Mouse (Mus musculus) midbrain, embryonic 14.5 days (tissue): ENCODE data around the gene Tmem186. TPM values are rescaled to one million over a fixed set of nuclear protein-coding genes. Genes with fewer than 3 reads are reported as not detected.

Experiments
- ATAC-seq: fragments of 200-750 bp; cut with Nextera tagmentation; 2 replicates; pipeline ENCODE4 v1.8.0; 2017; ENCODE audit warnings: moderate number of reproducible peaks, moderate library complexity; ENCODE audit not compliant: low FRiP score, low TSS enrichment
- DNase-seq: peaks from one replicate; pipeline ENCODE4 v3.0.0-alpha.2; 2015
- H3K27ac ChIP-seq: fragments of 300-500 bp; sonication (generic); replicated peaks from 2 replicates; pipeline ENCODE4 v1.5.1; 2014; ENCODE audit warnings: mild to moderate bottlenecking, low read depth, low read length, moderate library complexity
- H3K27me3 ChIP-seq: fragments of 300-500 bp; sonication (generic); 2 replicates; pipeline ENCODE4 v1.6.1; 2014; ENCODE audit warnings: low read length, control low read depth, mixed read lengths; ENCODE audit not compliant: control insufficient read depth, insufficient read depth
- H3K36me3 ChIP-seq: fragments of 300-500 bp; sonication (generic); 2 replicates; pipeline ENCODE4 v1.6.1; 2014; ENCODE audit warnings: low read length, control low read depth; ENCODE audit not compliant: control insufficient read depth, insufficient read depth
- H3K4me1 ChIP-seq: fragments of 300-500 bp; sonication (generic); 2 replicates; pipeline ENCODE4 v1.6.1; 2014; ENCODE audit warnings: mild to moderate bottlenecking, antibody characterized with exemption, low read length, control low read depth; ENCODE audit not compliant: control insufficient read depth, insufficient read depth
- H3K4me2 ChIP-seq: fragments of 300-500 bp; sonication (generic); 2 replicates; pipeline ENCODE4 v1.6.1; 2014; ENCODE audit warnings: mild to moderate bottlenecking, low read length, moderate library complexity
- H3K4me3 ChIP-seq: fragments of 300-500 bp; sonication (generic); replicated peaks from 2 replicates; pipeline ENCODE4 v1.5.1; 2014; ENCODE audit warnings: low read depth, low read length
- H3K9ac ChIP-seq: fragments of 300-500 bp; sonication (generic); replicated peaks from 2 replicates; pipeline ENCODE4 v1.6.1; 2014; ENCODE audit warnings: mild to moderate bottlenecking, low read length, moderate library complexity
- H3K9me3 ChIP-seq: fragments of 300-500 bp; sonication (generic); 2 replicates; pipeline ENCODE4 v1.6.1; 2016; ENCODE audit warnings: low read length, control low read depth, mixed read lengths; ENCODE audit not compliant: control insufficient read depth
- WGBS: fragments of 180-500 bp; shearing (Covaris S2); extraction: QIAGEN DNeasy Blood & Tissue Kit; methylation state at CpG from one replicate; pipeline ENCODE4 v1.1.7; 2014; 5-methylcytosine and 5-hydroxymethylcytosine counted together
- polyA plus RNA-seq: library from polyadenylated mRNA; unstranded; fragments of >200 nt; fragmentation: Nextera tagmentation; extraction: Ambion mirVana; gene quantifications from 2 replicates; pipeline ENCODE4 v1.2.1, GENCODE M21; 2014

The Tmem186 gene
- polyA plus RNA-seq, 1 experiment from 2014 or later = 16.1 TPM

- no peaks in the 10 kb centered on the region for H3K9me3 ChIP-seq
- no peaks in the 10 kb centered on the region for H3K27me3 ChIP-seq
- no peak for DNase-seq
- 69% methylated on average over 2 of the region's 2 CpGs for WGBS
- no peak for ATAC-seq
- H3K4me3 ChIP-seq = no peak overlapping the region
- H3K4me1 ChIP-seq = peaks cover 6% of the 10 kb centered on the region
- no peak overlapping the region for H3K4me2 ChIP-seq
- no peak overlapping the region for H3K9ac ChIP-seq
- no peak overlapping the region for H3K27ac ChIP-seq
- H3K36me3 ChIP-seq = peaks cover 63% of the 10 kb centered on the region
Observed at GRCm38 (mm10) chr16:8663022-8663421, 25.5 kb upstream of the Tmem186 start.

- DNase-seq = no peak
- H3K4me2 ChIP-seq = no peak overlapping the region
- 96% methylated on average over 4 of the region's 4 CpGs for WGBS
- no peaks in the 10 kb centered on the region for H3K9me3 ChIP-seq
- H3K4me1 ChIP-seq = no peaks in the 10 kb centered on the region
- ATAC-seq = no peak
- no peak overlapping the region for H3K9ac ChIP-seq
- H3K27ac ChIP-seq = no peak overlapping the region
- no peak overlapping the region for H3K4me3 ChIP-seq
- H3K27me3 ChIP-seq = no peaks in the 10 kb centered on the region
- peaks cover 89% of the 10 kb centered on the region for H3K36me3 ChIP-seq
Observed at GRCm38 (mm10) chr16:8658764-8659163, 21.3 kb upstream of the Tmem186 start.

GRCm38 (mm10) chr16:8658349-8658748 lies 20.8 kb upstream of the Tmem186 start:
- Histone ChIP-seq H3K4me3 (no peak overlapping the region), H3K27ac (no peak overlapping the region), H3K27me3 (no peaks in the 10 kb centered on the region), H3K36me3 (peaks cover 87% of the 10 kb centered on the region), H3K9ac (no peak overlapping the region), H3K4me1 (no peaks in the 10 kb centered on the region), H3K9me3 (no peaks in the 10 kb centered on the region), H3K4me2 (no peak overlapping the region)
- no peak for DNase-seq
- ATAC-seq = no peak
- WGBS = 82% methylated on average over 4 of the region's 4 CpGs

GRCm38 (mm10) chr16:8656256-8656655 lies 18.7 kb upstream of the Tmem186 start:
- Histone ChIP-seq H3K27ac (no peak overlapping the region), H3K4me1 (no peaks in the 10 kb centered on the region), H3K36me3 (peaks cover 84% of the 10 kb centered on the region), H3K27me3 (no peaks in the 10 kb centered on the region), H3K9me3 (no peaks in the 10 kb centered on the region), H3K9ac (no peak overlapping the region), H3K4me2 (no peak overlapping the region), H3K4me3 (no peak overlapping the region)
- DNase-seq (no peak), ATAC-seq (no peak)
- WGBS = 83% methylated on average over 2 of the region's 2 CpGs

GRCm38 (mm10) chr16:8655599-8655998 lies 18.1 kb upstream of the Tmem186 start:
- H3K36me3 ChIP-seq = peaks cover 85% of the 10 kb centered on the region
- ATAC-seq = no peak
- H3K4me1 ChIP-seq = no peaks in the 10 kb centered on the region
- H3K27ac ChIP-seq = no peak overlapping the region
- H3K9me3 ChIP-seq = no peaks in the 10 kb centered on the region
- H3K4me2 ChIP-seq = no peak overlapping the region
- H3K4me3 ChIP-seq = no peak overlapping the region
- WGBS = 87% methylated on average over 9 of the region's 9 CpGs
- no peak for DNase-seq
- no peak overlapping the region for H3K9ac ChIP-seq
- no peaks in the 10 kb centered on the region for H3K27me3 ChIP-seq

- Histone ChIP-seq H3K9ac (no peak overlapping the region), H3K4me1 (no peaks in the 10 kb centered on the region), H3K27ac (no peak overlapping the region), H3K27me3 (no peaks in the 10 kb centered on the region), H3K36me3 (peaks cover 82% of the 10 kb centered on the region), H3K9me3 (no peaks in the 10 kb centered on the region), H3K4me3 (no peak overlapping the region), H3K4me2 (no peak overlapping the region)
- WGBS = 91% methylated on average over 6 of the region's 6 CpGs
- DNase-seq = no peak
- no peak for ATAC-seq
Observed at GRCm38 (mm10) chr16:8655108-8655507, 17.6 kb upstream of the Tmem186 start.

GRCm38 (mm10) chr16:8650007-8650406 lies 12.5 kb upstream of the Tmem186 start:
- H3K4me2 ChIP-seq = no peak overlapping the region
- H3K9me3 ChIP-seq = no peaks in the 10 kb centered on the region
- no peaks in the 10 kb centered on the region for H3K4me1 ChIP-seq
- no peak overlapping the region for H3K4me3 ChIP-seq
- WGBS = 98% methylated on average over 3 of the region's 3 CpGs
- no peaks in the 10 kb centered on the region for H3K27me3 ChIP-seq
- ATAC-seq (no peak), DNase-seq (no peak)
- peaks cover 84% of the 10 kb centered on the region for H3K36me3 ChIP-seq
- no peak overlapping the region for H3K27ac ChIP-seq
- H3K9ac ChIP-seq = no peak overlapping the region

GRCm38 (mm10) chr16:8645546-8645945 lies 8.0 kb upstream of the Tmem186 start:
- Histone ChIP-seq H3K4me2 (no peak overlapping the region), H3K4me1 (no peaks in the 10 kb centered on the region), H3K27me3 (no peaks in the 10 kb centered on the region), H3K9ac (no peak overlapping the region), H3K27ac (no peak overlapping the region), H3K36me3 (peaks cover 82% of the 10 kb centered on the region), H3K4me3 (no peak overlapping the region), H3K9me3 (no peaks in the 10 kb centered on the region)
- ATAC-seq (no peak), DNase-seq (no peak)
- 90% methylated on average over 6 of the region's 6 CpGs for WGBS

- Histone ChIP-seq H3K4me1 (no peaks in the 10 kb centered on the region), H3K9ac (no peak overlapping the region), H3K4me3 (no peak overlapping the region), H3K9me3 (no peaks in the 10 kb centered on the region), H3K36me3 (peaks cover 68% of the 10 kb centered on the region), H3K27ac (no peak overlapping the region), H3K4me2 (no peak overlapping the region), H3K27me3 (no peaks in the 10 kb centered on the region)
- DNase-seq (peak; percentile 64), ATAC-seq (no peak)
- WGBS = 81% methylated on average over 2 of the region's 2 CpGs
Observed at GRCm38 (mm10) chr16:8643855-8644254, 6.3 kb upstream of the Tmem186 start.
